8 mouse cellular contexts compared by ENCODE assay signal in genomic region chr14:55671833-55672740, GRCm38 (mm10). TPM values are rescaled to one million over a fixed set of nuclear protein-coding genes. Genes with fewer than 3 reads are reported as not detected.
DNase-seq lines count a peak whose midpoint lies in the region; ATAC-seq lines count a peak whose summit lies in the region.

Gmpr2 (plus strand) TSS chr14:55671941.
Nedd8 (minus strand) TSS chr14:55672124.

- intact Hi-C loops in gastrocnemius, postnatal 14 days (cut with DNase I; ENCODE audit: low total_unique reads) = no loop called here
- intact Hi-C loops in left cerebral cortex, postnatal 10 days (cut with DNase I) = no loop called here

- ATAC-seq in inflammation-experienced regulatory T-cells, adult 6 months = peak; percentile 98
- ATAC-seq in megakaryocyte-erythroid progenitor cell, adult 5-6 weeks (replicated peaks; ENCODE audit: low FRiP score, low TSS enrichment, poor library complexity, severe bottlenecking) = peak; percentile 99

- DNase-seq in adrenal gland, adult (ENCODE audit: inconsistent age in 2 of 2, low spot score in 1 of 2) = peak; percentile 93 to 99
- DNase-seq in embryo, embryonic 10.5 days (ENCODE audit: low spot score) = peak; percentile 97
- DNase-seq in gastrocnemius, postnatal 14 days = peak; percentile 87
- peak; percentile 91 to 95 for DNase-seq in left cerebral cortex, postnatal 10 days (ENCODE audit: extremely low spot score in 1 of 2, low spot score in 2 of 2)
- DNase-seq in right cerebral cortex, postnatal 25 days = peak; percentile 93
- DNase-seq in urinary bladder, postnatal 4 days (ENCODE audit: low spot score in 2 of 2) = peak; percentile 84 to 86

RNA-seq across cellular contexts. Expression of gene Gmpr2, which starts in this region (rescaled TPM):
- 1 to 10 TPM; 4.0 to 4.3 TPM for total RNA-seq in gastrocnemius, postnatal 14 days (2021)
- 10 to 100 TPM; 25.8 to 33.9 (median 29.9) TPM for polyA plus RNA-seq in inflammation-experienced regulatory T-cells, adult 6 months (2017; shearing (Covaris generic))
- total RNA-seq in left cerebral cortex, postnatal 10 days (2021) = 10 to 100 TPM; 27.6 to 27.9 TPM
- total RNA-seq in megakaryocyte-erythroid progenitor cell, adult 5-6 weeks (2014; fragmentation: Nextera tagmentation) = 20.2 and 31.1 TPM in 2 replicates
- 22.6 and 24.8 TPM in 2 replicates for total RNA-seq in megakaryocyte-erythroid progenitor cell, adult 5-6 weeks (2017)

RNA-seq across cellular contexts. Expression of gene Nedd8, which starts in this region (rescaled TPM):
- total RNA-seq in gastrocnemius, postnatal 14 days (2021) = 100 to 1,000 TPM; 200 to 201 TPM
- polyA plus RNA-seq in inflammation-experienced regulatory T-cells, adult 6 months (2017; shearing (Covaris generic)) = 100 to 1,000 TPM; 335 to 412 (median 375) TPM
- total RNA-seq in left cerebral cortex, postnatal 10 days (2021) = 100 to 1,000 TPM; 355 to 367 TPM
- 398 and 455 TPM in 2 replicates for total RNA-seq in megakaryocyte-erythroid progenitor cell, adult 5-6 weeks (2014; fragmentation: Nextera tagmentation)
- total RNA-seq in megakaryocyte-erythroid progenitor cell, adult 5-6 weeks (2017) = 365 and 374 TPM in 2 replicates

Comparison
In these comparisons a context has a peak if more than half of its experiments do, and no peak if none do; other contexts are left out.
1. Peak in every context shown above with its lines: DNase-seq and ATAC-seq.
2. RNA of gene Gmpr2 (total RNA-seq): 27.6 to 27.9 TPM in left cerebral cortex, postnatal 10 days and 20.2 to 31.1 TPM in megakaryocyte-erythroid progenitor cell, adult 5-6 weeks; 4.0 to 4.3 TPM in gastrocnemius, postnatal 14 days; every median in the first group is over 4 times any median in the second.